In the genomic region with DNA sequence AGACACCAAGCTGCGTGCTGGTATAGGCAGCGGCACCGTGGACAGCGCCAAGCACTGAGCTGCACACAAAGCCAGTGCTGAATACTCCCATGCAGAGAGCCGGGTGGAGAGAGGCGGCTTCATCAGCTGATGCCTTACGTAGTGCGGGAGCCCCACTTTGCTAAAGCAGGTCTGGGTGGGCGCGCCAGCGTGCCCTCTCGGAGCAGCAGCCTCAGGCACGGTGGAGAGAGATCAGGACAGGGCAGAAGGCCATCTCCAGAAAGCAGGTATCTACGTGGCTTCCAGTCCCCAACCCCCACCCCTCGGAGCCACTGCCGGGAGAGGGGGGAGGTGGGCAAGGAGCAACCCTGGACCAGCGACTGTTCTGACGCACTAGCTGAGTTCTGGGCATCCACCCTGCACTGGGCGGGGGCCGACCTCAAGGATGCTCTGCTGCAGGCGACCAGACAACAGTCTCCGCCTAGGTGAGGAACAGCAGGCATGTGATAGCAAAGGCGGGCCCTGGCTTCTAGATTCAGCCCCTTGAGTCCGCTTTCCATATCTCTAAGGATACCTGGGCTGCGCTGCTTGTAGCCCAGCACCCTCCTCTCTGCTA, we compare ENCODE assay signal across 8 mouse cellular contexts. TPM values are rescaled to one million over a fixed set of nuclear protein-coding genes. Genes with fewer than 3 reads are reported as not detected.
DNase-seq lines count a peak whose midpoint lies in the region; ATAC-seq lines count a peak whose summit lies in the region.

A gene (plus strand): TSS at position 449 of the 595 bp plus-strand sequence.

- no peak for DNase-seq in heart, adult 9 months (ENCODE audit: low spot score in 2 of 2)
- DNase-seq in cerebellum, adult 8-10 months = peak; percentile 11
- DNase-seq in forelimb bud, embryonic 11.5 days (ENCODE audit: low read depth, low spot score) = peak; percentile 53
- peak; percentile 35 for DNase-seq in kidney, postnatal 14 days
- no peak for DNase-seq in thymus, postnatal 36 days

- no peaks in the 10 kb centered on the region for H3K9me3 ChIP-seq in heart, embryonic 12.5 days (replicated peaks)
- H3K9me3 ChIP-seq in stomach, embryonic 16.5 days (replicated peaks; ENCODE audit: control insufficient read depth, low read length) = no peaks in the 10 kb centered on the region

- peak; percentile 53; the same call in 1 of the 2 replicates for ATAC-seq in heart, embryonic 12.5 days (ENCODE audit: insufficient number of reproducible peaks, low FRiP score)
- ATAC-seq in megakaryocyte progenitor cell, adult 5-6 weeks (replicated peaks; ENCODE audit: poor library complexity) = 0 out of 2 replicates have a peak, but pooled peaks have one; percentile 39
- ATAC-seq in stomach, embryonic 16.5 days (ENCODE audit: insufficient read depth, low FRiP score) = peak; percentile 37; the same call in 1 of the 2 replicates

- peak within 1 kb of the TSS; percentile 57 for H3K4me2 ChIP-seq in heart, embryonic 12.5 days
- H3K4me2 ChIP-seq in stomach, embryonic 16.5 days (ENCODE audit: low read depth, low read length) = peak within 1 kb of the TSS; percentile 10; the same call in 1 of the 2 replicates

- peaks cover 37% of the 10 kb centered on the region for H3K27me3 ChIP-seq in heart, embryonic 12.5 days (replicated peaks)
- peaks cover 14% of the 10 kb centered on the region for H3K27me3 ChIP-seq in stomach, embryonic 16.5 days (ENCODE audit: control insufficient read depth, insufficient read depth, low read length)

- no peak within 1 kb of the TSS for H3K9ac ChIP-seq in heart, embryonic 12.5 days
- no peak within 1 kb of the TSS for H3K9ac ChIP-seq in stomach, embryonic 16.5 days (ENCODE audit: low read length)

- 7% methylated on average over 25 of the region's 25 CpGs for WGBS in heart, embryonic 12.5 days
- 7% methylated on average over 25 of the region's 25 CpGs for WGBS in stomach, embryonic 16.5 days

- peak within 1 kb of the TSS; percentile 16; the same call in 1 of the 2 replicates for H3K4me3 ChIP-seq in heart, embryonic 12.5 days
- H3K4me3 ChIP-seq in stomach, embryonic 16.5 days (replicated peaks; ENCODE audit: low read length) = no peak within 1 kb of the TSS

- H3K4me1 ChIP-seq in heart, embryonic 12.5 days (replicated peaks) = 0 out of 2 replicates have a peak, but pooled peaks cover 5% of the 10 kb centered on the region
- H3K4me1 ChIP-seq in stomach, embryonic 16.5 days (ENCODE audit: control insufficient read depth, insufficient read depth, low read length) = no peaks in the 10 kb centered on the region

- no peaks in the 10 kb centered on the region for H3K36me3 ChIP-seq in heart, embryonic 12.5 days
- H3K36me3 ChIP-seq in stomach, embryonic 16.5 days (ENCODE audit: control insufficient read depth, insufficient read depth, low read length) = no peaks in the 10 kb centered on the region

- no peak within 1 kb of the TSS for H3K27ac ChIP-seq in heart, embryonic 12.5 days (ENCODE audit: poor library complexity, severe bottlenecking)
- no peak within 1 kb of the TSS for H3K27ac ChIP-seq in stomach, embryonic 16.5 days (ENCODE audit: low read length)

RNA-seq across cellular contexts. Expression of the gene that starts here (rescaled TPM):
- not detected in 2 replicates for polyA plus RNA-seq in heart, embryonic 12.5 days (2016; fragmentation: Nextera tagmentation; extraction: Ambion mirVana)
- total RNA-seq in megakaryocyte progenitor cell, adult 5-6 weeks (2015) = not detected in 2 replicates
- total RNA-seq in megakaryocyte progenitor cell, adult 5-6 weeks (2017) = not detected in 2 replicates
- polyA plus RNA-seq in stomach, embryonic 16.5 days (2015; fragmentation: Nextera tagmentation; extraction: Ambion mirVana) = 0.03 TPM in 1 of 2 replicates, not detected in the other

Comparison
In these comparisons a context has a peak if more than half of its experiments do, and no peak if none do; other contexts are left out.
1. Peak in ATAC-seq, H3K4me3 ChIP-seq and H3K4me2 ChIP-seq in heart, embryonic 12.5 days; RNA of the gene not detected or under 1 TPM.
2. Peak in ATAC-seq in megakaryocyte progenitor cell, adult 5-6 weeks; RNA of the gene not detected or under 1 TPM.
3. Peak in ATAC-seq and H3K4me2 ChIP-seq in stomach, embryonic 16.5 days; RNA of the gene not detected or under 1 TPM.
4. DNase-seq: peak in cerebellum, adult 8-10 months (single experiment), forelimb bud, embryonic 11.5 days (single experiment) and kidney, postnatal 14 days (single experiment); none in heart, adult 9 months (0 of 2) and thymus, postnatal 36 days (0 of 2).
5. Peak in every context shown above with its lines, with median percentiles within 50 percentile points of each other: ATAC-seq.